Mouse (Mus musculus): ENCODE measurements around the gene Wdr90. TPM values are rescaled to one million over a fixed set of nuclear protein-coding genes. Genes with fewer than 3 reads are reported as not detected.

Gene Wdr90
- polyA plus RNA-seq, 1 experiment from 2014 or later = 14.0 TPM

- ATAC-seq = no peak
- H3K4me1 ChIP-seq (replicated peaks) = peaks cover 54% of the 10 kb centered on the region
- H3K27me3 ChIP-seq (replicated peaks) = no peaks in the 10 kb centered on the region
- H3K4me3 ChIP-seq (replicated peaks) = no peak overlapping the region
- no peaks in the 10 kb centered on the region for H3K9me3 ChIP-seq
- H3K9ac ChIP-seq = no peak overlapping the region
- H3K27ac ChIP-seq = no peak overlapping the region
- peaks cover 21% of the 10 kb centered on the region for H3K36me3 ChIP-seq
- no peak overlapping the region for H3K4me2 ChIP-seq (replicated peaks)
- WGBS = 96% methylated on average over 6 of the region's 6 CpGs
Measured at GRCm38 (mm10) chr17:25840519-25840918, 20.8 kb downstream of the Wdr90 start.

- peak; percentile 33; the same call in 1 of the 2 replicates for ATAC-seq
- H3K27ac ChIP-seq = no peak overlapping the region
- 83% methylated on average over 14 of the region's 14 CpGs for WGBS
Measured at GRCm38 (mm10) chr17:25839455-25840235, 21.7 kb downstream of the Wdr90 start.

GRCm38 (mm10) chr17:25838904-25839303 is 22.4 kb downstream of the Wdr90 start:
- WGBS = 84% methylated on average over 4 of the region's 4 CpGs

More at GRCm38 (mm10) chr17:25839455-25840235, 21.7 kb downstream of the Wdr90 start:
- Histone ChIP-seq H3K4me1 (replicated peaks) (peaks cover 57% of the 10 kb centered on the region), H3K27me3 (replicated peaks) (no peaks in the 10 kb centered on the region), H3K9ac (no peak overlapping the region), H3K9me3 (no peaks in the 10 kb centered on the region), H3K4me2 (replicated peaks) (peak overlapping the region; percentile 14; the same call in 1 of the 2 replicates), H3K4me3 (replicated peaks) (no peak overlapping the region), H3K36me3 (peaks cover 21% of the 10 kb centered on the region)

GRCm38 (mm10) chr17:25837533-25837932 is 23.8 kb downstream of the Wdr90 start:
- ATAC-seq = no peak
- WGBS = 50% methylated on average over 3 of the region's 3 CpGs
- Histone ChIP-seq H3K27me3 (replicated peaks) (no peaks in the 10 kb centered on the region), H3K9ac (no peak overlapping the region), H3K4me3 (replicated peaks) (no peak overlapping the region), H3K9me3 (no peaks in the 10 kb centered on the region), H3K4me2 (replicated peaks) (peak overlapping the region; percentile 91), H3K4me1 (replicated peaks) (peaks cover 52% of the 10 kb centered on the region), H3K36me3 (peaks cover 21% of the 10 kb centered on the region), H3K27ac (peak overlapping the region; percentile 22; the same call in 1 of the 2 replicates)

More at GRCm38 (mm10) chr17:25838904-25839303, 22.4 kb downstream of the Wdr90 start:
- no peak for ATAC-seq
- Histone ChIP-seq H3K36me3 (peaks cover 21% of the 10 kb centered on the region), H3K4me2 (replicated peaks) (no peak overlapping the region), H3K9me3 (no peaks in the 10 kb centered on the region), H3K4me1 (replicated peaks) (peaks cover 63% of the 10 kb centered on the region), H3K9ac (no peak overlapping the region), H3K27ac (no peak overlapping the region), H3K4me3 (replicated peaks) (no peak overlapping the region), H3K27me3 (replicated peaks) (no peaks in the 10 kb centered on the region)

- H3K27me3 ChIP-seq (replicated peaks) = no peaks in the 10 kb centered on the region
- WGBS = 1% methylated on average over 29 of the region's 29 CpGs
- 0 out of 2 replicates have a peak, but pooled peaks have one; percentile 4 for ATAC-seq
Measured at GRCm38 (mm10) chr17:25837076-25837410, 24.3 kb downstream of the Wdr90 start, which contains the start of gene Rhbdl1. Gene Rhbdl1 (minus strand): TSS chr17:25837295.

GRCm38 (mm10) chr17:25836397-25837075 is 24.8 kb downstream of the Wdr90 start:
- Histone ChIP-seq H3K36me3 (peaks cover 14% of the 10 kb centered on the region), H3K4me2 (replicated peaks) (peak overlapping the region; percentile 91), H3K27me3 (replicated peaks) (no peaks in the 10 kb centered on the region), H3K27ac (peak overlapping the region; percentile 27; the same call in 1 of the 2 replicates), H3K9ac (peak overlapping the region; percentile 50), H3K4me3 (replicated peaks) (peak overlapping the region; percentile 34), H3K4me1 (replicated peaks) (peaks cover 55% of the 10 kb centered on the region), H3K9me3 (no peaks in the 10 kb centered on the region)
- ATAC-seq = no peak
- 23% methylated on average over 23 of the region's 23 CpGs for WGBS

More at GRCm38 (mm10) chr17:25837076-25837410, 24.3 kb downstream of the Wdr90 start, which contains the start of gene Rhbdl1:
- Histone ChIP-seq H3K4me2 (replicated peaks) (peak within 1 kb of the TSS; percentile 91), H3K9me3 (no peaks in the 10 kb centered on the region), H3K36me3 (peaks cover 17% of the 10 kb centered on the region), H3K9ac (peak within 1 kb of the TSS; percentile 50), H3K27ac (peak within 1 kb of the TSS; percentile 27; the same call in 1 of the 2 replicates), H3K4me1 (replicated peaks) (peaks cover 50% of the 10 kb centered on the region), H3K4me3 (replicated peaks) (peak within 1 kb of the TSS; percentile 34)

GRCm38 (mm10) chr17:25835816-25836215 is 25.5 kb downstream of the Wdr90 start:
- Histone ChIP-seq H3K4me2 (replicated peaks) (peak overlapping the region; percentile 91; the same call in 1 of the 2 replicates), H3K27ac (no peak overlapping the region), H3K9ac (0 out of 2 replicates have a peak overlapping the region, but pooled peaks have one; percentile 50), H3K4me3 (replicated peaks) (no peak overlapping the region), H3K9me3 (no peaks in the 10 kb centered on the region), H3K27me3 (replicated peaks) (no peaks in the 10 kb centered on the region), H3K36me3 (peaks cover 17% of the 10 kb centered on the region), H3K4me1 (replicated peaks) (peaks cover 62% of the 10 kb centered on the region)
- no peak for ATAC-seq
- WGBS = 91% methylated on average over 16 of the region's 16 CpGs

- Histone ChIP-seq H3K27me3 (replicated peaks) (no peaks in the 10 kb centered on the region), H3K9ac (peak overlapping the region; percentile 85; the same call in 1 of the 2 replicates), H3K9me3 (no peaks in the 10 kb centered on the region), H3K36me3 (peaks cover 21% of the 10 kb centered on the region), H3K4me1 (replicated peaks) (peaks cover 65% of the 10 kb centered on the region), H3K27ac (no peak overlapping the region), H3K4me3 (replicated peaks) (peak overlapping the region; percentile 83; the same call in 1 of the 2 replicates), H3K4me2 (replicated peaks) (peak overlapping the region; percentile 91)
- WGBS = 93% methylated on average over 7 of the region's 7 CpGs
- ATAC-seq = no peak
Measured at GRCm38 (mm10) chr17:25835301-25835700, 26.0 kb downstream of the Wdr90 start.

GRCm38 (mm10) chr17:25834595-25835222 is 26.6 kb downstream of the Wdr90 start:
- Histone ChIP-seq H3K4me2 (replicated peaks) (peak overlapping the region; percentile 91), H3K4me3 (replicated peaks) (peak overlapping the region; percentile 83), H3K4me1 (replicated peaks) (peaks cover 70% of the 10 kb centered on the region), H3K9ac (peak overlapping the region; percentile 85), H3K9me3 (no peaks in the 10 kb centered on the region), H3K36me3 (peaks cover 21% of the 10 kb centered on the region), H3K27me3 (replicated peaks) (no peaks in the 10 kb centered on the region), H3K27ac (no peak overlapping the region; the same call in 1 of the 2 replicates)
- ATAC-seq = no peak
- WGBS = 77% methylated on average over 12 of the region's 12 CpGs

- peaks cover 16% of the 10 kb centered on the region for H3K36me3 ChIP-seq
- peak overlapping the region; percentile 98 for H3K27ac ChIP-seq
- no peaks in the 10 kb centered on the region for H3K9me3 ChIP-seq
- peak overlapping the region; percentile 85 for H3K9ac ChIP-seq
- 19% methylated on average over 6 of the region's 6 CpGs for WGBS
- H3K4me3 ChIP-seq (replicated peaks) = peak overlapping the region; percentile 83
- H3K4me2 ChIP-seq (replicated peaks) = peak overlapping the region; percentile 91
- ATAC-seq = no peak
- H3K4me1 ChIP-seq (replicated peaks) = peaks cover 68% of the 10 kb centered on the region
- no peaks in the 10 kb centered on the region for H3K27me3 ChIP-seq (replicated peaks)
Measured at GRCm38 (mm10) chr17:25833961-25834594, 27.2 kb downstream of the Wdr90 start.

- peak; percentile 82 for ATAC-seq
- no peaks in the 10 kb centered on the region for H3K27me3 ChIP-seq (replicated peaks)
- peak within 1 kb of the TSS; percentile 91 for H3K4me2 ChIP-seq (replicated peaks)
- H3K27ac ChIP-seq = peak within 1 kb of the TSS; percentile 98
- no peaks in the 10 kb centered on the region for H3K9me3 ChIP-seq
- H3K9ac ChIP-seq = peak within 1 kb of the TSS; percentile 85
- peaks cover 14% of the 10 kb centered on the region for H3K36me3 ChIP-seq
- peaks cover 70% of the 10 kb centered on the region for H3K4me1 ChIP-seq (replicated peaks)
- H3K4me3 ChIP-seq (replicated peaks) = peak within 1 kb of the TSS; percentile 83
- WGBS = under 1% methylated on average over 24 of the region's 24 CpGs
Measured at GRCm38 (mm10) chr17:25833291-25833663, 28.0 kb downstream of the Wdr90 start, which contains the start of gene Stub1. Gene Stub1 (minus strand): TSS chr17:25833404.
